Mouse (Mus musculus) myocyte (in vitro differentiated cells): ENCODE data around the gene 1700123O20Rik.

ENCODE experiments used
- CEBPB ChIP-seq: IDR thresholded peaks from 2 replicates; pipeline ENCODE4 v1.6.1; 2011; ENCODE audit warnings: mild to moderate bottlenecking, moderate library complexity; ENCODE audit not compliant: poor library complexity, insufficient read depth, severe bottlenecking
- MAX ChIP-seq: IDR thresholded peaks from one replicate; pipeline ENCODE4 v1.6.1; 2011; ENCODE audit warnings: low read depth, mild to moderate bottlenecking, control low read depth
- MYOG ChIP-seq, 3 experiments: IDR thresholded peaks; one replicate each; pipeline ENCODE4 v1.6.1; 2011; ENCODE audit warnings: control low read depth in 2 of 3, low read depth in 2 of 3, mild to moderate bottlenecking in 2 of 3; ENCODE audit not compliant: insufficient read length in 2 of 3, control insufficient read depth in 1 of 3, insufficient read depth in 1 of 3
- POLR2A ChIP-seq: IDR thresholded peaks from one replicate; pipeline ENCODE4 v1.6.1; 2011; ENCODE audit warnings: low read depth, mild to moderate bottlenecking, control low read depth, moderate library complexity; ENCODE audit not compliant: insufficient read length
- POLR2AphosphoS2 ChIP-seq: IDR thresholded peaks from one replicate; pipeline ENCODE4 v1.6.1; 2011; ENCODE audit warnings: low read depth, control low read depth; ENCODE audit not compliant: insufficient read length
- REST ChIP-seq: IDR thresholded peaks from one replicate; pipeline ENCODE4 v1.6.1; 2011; ENCODE audit warnings: mild to moderate bottlenecking, control low read depth, moderate library complexity; ENCODE audit not compliant: insufficient read depth, insufficient read length
- TCF12 ChIP-seq: IDR thresholded peaks from one replicate; pipeline ENCODE4 v1.6.1; 2011; ENCODE audit warnings: mild to moderate bottlenecking, control low read depth; ENCODE audit not compliant: poor library complexity, insufficient read depth, severe bottlenecking
- USF1 ChIP-seq: IDR thresholded peaks from one replicate; pipeline ENCODE4 v1.6.1; 2011; ENCODE audit warnings: low read depth, mild to moderate bottlenecking, control low read depth, moderate library complexity

DNA sequence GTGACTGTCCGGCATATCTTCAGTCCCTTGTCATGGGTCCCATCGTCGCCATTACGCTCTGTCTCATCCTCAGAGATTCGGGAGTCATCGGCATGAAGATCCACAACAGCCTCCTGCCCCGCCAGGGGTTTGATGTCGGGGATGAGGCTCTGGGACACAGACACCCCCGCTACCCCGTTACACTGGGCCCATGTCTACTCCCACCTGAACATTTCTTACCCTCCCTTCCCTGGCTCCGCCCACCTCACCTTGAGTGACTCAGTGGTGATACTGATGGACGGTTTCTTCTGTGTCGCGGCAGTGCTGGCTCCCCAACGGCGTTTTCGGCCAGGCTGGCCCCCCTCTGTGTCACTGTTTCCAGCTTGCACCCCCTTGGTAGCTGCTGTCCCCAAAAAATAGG lies 39.6 kb upstream of the 1700123O20Rik start:
- TF ChIP-seq MYOG (IDR thresholded peaks at IDR 0.05; ENCODE audit: control insufficient read depth in 1 of 3, insufficient read depth in 1 of 3, insufficient read length in 2 of 3, low read depth in 2 of 3) (no peak), POLR2A (no peak), CEBPB (no peak), MAX (no peak), POLR2AphosphoS2 (no peak), TCF12 (no peak), REST (no peak), USF1 (no peak)
